Mouse (Mus musculus): ENCODE results near the gene Vmn2r57.
"Not testable (repeated sequence)": the region's sequence is repeated elsewhere in the genome, so short reads cannot be mapped to it uniquely, and the experiment has no call there.

The Vmn2r57 gene

DNA sequence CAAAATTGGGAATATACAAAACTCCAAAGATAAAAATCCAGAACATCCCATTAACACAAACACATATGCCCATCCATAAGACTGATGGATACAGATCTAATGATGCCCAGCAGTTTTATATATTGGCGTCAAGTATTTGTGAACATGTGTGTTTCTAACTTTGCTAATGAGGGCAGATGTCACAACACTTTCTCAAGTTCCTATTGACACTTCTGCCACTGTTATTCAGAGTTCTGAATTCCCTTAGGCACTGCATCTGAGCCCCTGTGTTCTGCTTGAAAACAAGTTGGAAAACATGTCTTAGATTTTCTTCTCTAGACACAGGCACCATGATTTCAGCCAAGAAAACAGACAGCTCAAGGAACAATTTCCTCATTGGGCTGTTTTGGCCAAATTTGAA, at the start of gene Vmn2r57:
Gene Vmn2r57 (minus strand): TSS at position 101 of the 400 bp plus-strand sequence.
- not testable (repeated sequence) for TF ChIP-seq GATA4 (IDR thresholded peaks at IDR 0.05; ENCODE audit: insufficient replicate concordance, low read length)

DNA sequence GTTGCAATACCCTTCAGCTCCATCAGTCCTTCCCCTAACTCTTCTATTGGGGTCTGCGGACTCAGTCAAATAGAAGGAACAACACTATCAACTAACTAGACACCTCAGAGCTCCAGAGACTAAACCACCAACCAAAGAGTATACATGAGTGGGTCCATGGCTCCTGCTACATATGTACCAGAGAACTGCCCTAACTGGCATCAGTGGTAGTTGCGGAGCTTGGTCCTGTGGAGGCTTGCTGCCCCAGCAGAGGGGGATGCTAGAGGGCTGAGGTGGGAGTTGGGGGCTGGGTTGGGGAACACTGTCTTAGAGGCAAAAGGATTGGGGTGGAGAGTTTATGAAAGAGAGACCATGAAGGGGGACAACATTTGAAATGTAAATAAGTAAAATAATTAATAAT, 49.4 kb upstream of the Vmn2r57 start:
- no peak for TF ChIP-seq GATA4 (IDR thresholded peaks at IDR 0.05; ENCODE audit: insufficient replicate concordance, low read length)

DNA sequence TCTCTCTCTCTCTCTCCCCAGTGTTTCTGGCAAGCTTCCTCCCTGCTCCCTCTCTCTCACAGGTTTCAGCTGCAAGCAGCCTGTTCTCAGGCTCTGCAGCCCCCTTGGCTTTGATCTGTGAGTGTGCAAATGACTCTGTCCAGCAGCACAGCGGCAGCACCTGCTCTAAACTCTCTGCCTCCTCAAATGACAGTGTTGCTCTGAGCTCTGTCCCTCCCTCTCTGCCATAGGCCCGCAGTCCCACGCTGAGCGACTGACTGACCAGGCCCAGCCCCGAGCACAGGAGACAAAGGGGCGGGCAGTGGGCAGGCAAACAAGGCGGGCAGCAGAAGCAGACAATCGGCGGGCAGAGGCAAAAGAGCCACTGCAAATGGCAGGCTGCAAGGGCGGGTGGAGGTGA, 3.4 kb upstream of the Vmn2r57 start:
- TF ChIP-seq GATA4 (IDR thresholded peaks at IDR 0.05; ENCODE audit: insufficient replicate concordance, low read length), result no peak

DNA sequence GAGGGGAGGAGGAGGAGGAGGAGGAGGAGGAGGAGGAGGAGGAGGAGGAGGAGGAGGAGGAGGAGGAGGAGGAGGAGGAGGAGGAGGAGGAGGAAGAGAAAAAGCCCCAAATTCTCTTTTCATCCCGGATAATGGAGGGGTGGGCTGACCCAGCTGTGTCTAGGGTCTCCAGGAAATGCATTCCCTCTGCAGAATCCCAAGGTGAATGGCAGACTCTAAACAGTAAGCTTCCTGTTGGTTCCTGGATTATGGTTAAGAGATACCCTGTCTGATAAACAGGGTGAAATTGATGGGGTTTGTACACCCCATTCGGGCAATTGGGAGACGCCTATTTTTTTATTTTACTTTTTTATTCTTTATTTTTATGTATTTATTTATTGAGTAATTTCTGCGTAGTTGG, 54.4 kb downstream of the Vmn2r57 start:
- TF ChIP-seq GATA4 (IDR thresholded peaks at IDR 0.05; ENCODE audit: insufficient replicate concordance, low read length), result no peak

DNA sequence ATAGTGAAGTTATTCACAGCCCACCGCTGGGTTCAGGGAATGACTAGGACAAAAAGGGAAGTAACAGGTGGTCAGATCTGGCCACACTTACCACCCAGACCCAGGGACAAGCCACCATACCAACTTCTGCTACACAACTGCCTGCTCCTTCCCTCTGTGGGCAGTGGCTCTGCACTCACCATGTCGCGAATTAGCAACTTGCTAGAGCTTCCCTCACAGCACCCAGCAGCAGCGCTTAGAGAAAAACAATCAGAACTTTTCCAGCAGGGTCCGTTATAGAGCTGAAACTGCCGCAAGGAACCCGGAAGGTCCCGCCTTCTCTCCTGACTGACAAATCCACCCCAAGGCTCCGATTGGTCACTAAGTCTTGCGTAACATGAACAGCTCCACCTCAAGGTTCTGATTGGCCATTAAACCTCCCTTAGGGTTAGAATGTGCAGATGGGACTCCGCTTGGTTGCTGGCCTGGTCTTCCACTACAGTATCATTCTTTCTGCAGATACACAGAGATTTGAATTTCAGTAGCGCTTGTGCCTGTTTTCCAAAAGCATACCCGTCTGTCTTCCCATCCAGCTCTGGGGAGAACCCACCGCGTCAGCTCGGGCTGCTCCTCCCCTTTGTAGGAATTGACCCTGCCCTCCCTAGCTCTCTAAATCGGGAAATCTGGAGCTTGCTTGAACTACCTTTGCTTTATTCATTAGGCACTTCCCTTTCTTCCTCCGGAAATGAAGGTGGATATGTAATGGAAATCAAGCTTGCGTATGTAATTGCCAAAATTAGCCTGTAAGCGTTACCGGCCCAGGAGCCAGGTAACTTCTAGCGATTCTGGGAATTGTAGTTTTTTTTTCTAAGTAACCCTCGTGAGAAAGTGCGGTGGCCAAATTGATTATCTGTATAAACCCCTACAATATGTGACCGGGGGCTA, 55.2 kb downstream of the Vmn2r57 start, which contains the start of gene AI987944:
Gene AI987944 (minus strand): TSS at position 332 of the 924 bp plus-strand sequence.
- TF ChIP-seq GATA4 (IDR thresholded peaks at IDR 0.05; ENCODE audit: insufficient replicate concordance, low read length), result no peak

Data from liver, adult (tissue).